Mouse (Mus musculus) cortical plate, adult 2 months (tissue): ENCODE data around the gene Ep400. TPM values are rescaled to one million over a fixed set of nuclear protein-coding genes. Genes with fewer than 3 reads are reported as not detected.
"Not testable (repeated sequence)": the region's sequence is repeated elsewhere in the genome, so short reads cannot be mapped to it uniquely, and the experiment has no call there.

Source experiments
- H3K27ac ChIP-seq: fragments of 200-500 bp; 2 replicates; pipeline ENCODE4 v1.5.1; 2012; ENCODE audit warnings: low read length, control low read depth, inconsistent platforms; ENCODE audit not compliant: insufficient read depth
- H3K4me1 ChIP-seq: fragments of 200-500 bp; 2 replicates; pipeline ENCODE4 v1.6.1; 2011; ENCODE audit warnings: low read length; ENCODE audit not compliant: control insufficient read depth, insufficient read depth
- H3K4me3 ChIP-seq: fragments of 200-500 bp; 2 replicates; pipeline ENCODE4 v1.5.1; 2011; ENCODE audit warnings: mild to moderate bottlenecking, low read length, control low read depth; ENCODE audit not compliant: insufficient read depth
- CTCF ChIP-seq: fragments of 200-500 bp; IDR thresholded peaks from 2 replicates; pipeline ENCODE4 v1.5.1; 2011; ENCODE audit warnings: mild to moderate bottlenecking, control low read depth, low read length; ENCODE audit not compliant: insufficient read depth; ENCODE audit errors: extremely low read depth
- POLR2A ChIP-seq: fragments of 200-500 bp; IDR thresholded peaks from 2 replicates; pipeline ENCODE4 v1.6.1; 2011; ENCODE audit warnings: mild to moderate bottlenecking, low read length, control low read depth; ENCODE audit not compliant: insufficient read depth; ENCODE audit errors: extremely low read depth
- polyA plus RNA-seq: library from polyadenylated mRNA; depleted of rRNA; stranded (reverse); fragments of >200 nt; gene quantifications from 2 replicates; pipeline ENCODE4 v1.2.3, GENCODE M21; 2012

The Ep400 gene
- polyA plus RNA-seq, 1 experiment, result 26.8 TPM

DNA sequence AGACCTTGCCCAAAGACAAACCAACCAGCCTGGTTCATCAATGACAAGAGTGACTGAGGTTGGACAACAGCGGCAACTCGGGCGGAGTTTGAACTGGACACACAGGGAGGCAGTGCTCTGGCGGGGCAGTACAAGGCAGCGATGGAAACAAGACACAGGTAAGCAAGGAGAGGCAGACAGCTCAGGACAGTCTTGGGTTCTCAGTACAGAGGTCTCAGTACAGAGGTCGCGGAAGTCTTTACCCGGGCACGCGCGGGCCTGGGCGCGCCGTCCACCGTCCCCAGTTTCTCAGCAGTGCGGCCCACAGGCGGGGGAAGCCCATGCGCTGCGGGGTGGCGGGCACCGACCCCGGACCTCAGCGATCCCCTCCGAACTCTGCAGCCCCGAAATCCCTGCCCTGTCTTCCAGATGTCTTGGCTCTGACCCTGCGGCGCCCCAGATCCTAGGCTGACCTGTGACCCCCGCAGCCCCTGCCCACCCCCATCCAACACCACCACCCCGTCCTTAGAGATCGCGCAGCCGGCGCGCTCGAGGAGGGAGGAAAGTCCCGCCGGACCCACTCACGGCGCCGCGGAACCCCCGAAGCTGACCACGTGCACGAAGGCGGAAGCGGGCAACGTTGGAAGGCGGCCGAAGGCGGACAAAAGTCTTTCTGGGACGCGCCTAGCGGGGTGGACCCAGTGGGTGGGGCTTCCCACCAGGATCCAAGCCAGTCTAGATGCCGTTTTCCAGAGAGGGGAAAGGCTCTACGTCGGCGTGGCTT lies 9.7 kb upstream of the Ep400 start, which contains the start of gene Pus1:
TSS of gene Pus1 (minus strand) at position 662 of the 763 bp plus-strand sequence.
- no peak for TF ChIP-seq CTCF
- peak; percentile 61 for TF ChIP-seq POLR2A
- peak within 1 kb of the TSS; percentile 18; the same call in 1 of the 2 replicates for H3K27ac ChIP-seq

DNA sequence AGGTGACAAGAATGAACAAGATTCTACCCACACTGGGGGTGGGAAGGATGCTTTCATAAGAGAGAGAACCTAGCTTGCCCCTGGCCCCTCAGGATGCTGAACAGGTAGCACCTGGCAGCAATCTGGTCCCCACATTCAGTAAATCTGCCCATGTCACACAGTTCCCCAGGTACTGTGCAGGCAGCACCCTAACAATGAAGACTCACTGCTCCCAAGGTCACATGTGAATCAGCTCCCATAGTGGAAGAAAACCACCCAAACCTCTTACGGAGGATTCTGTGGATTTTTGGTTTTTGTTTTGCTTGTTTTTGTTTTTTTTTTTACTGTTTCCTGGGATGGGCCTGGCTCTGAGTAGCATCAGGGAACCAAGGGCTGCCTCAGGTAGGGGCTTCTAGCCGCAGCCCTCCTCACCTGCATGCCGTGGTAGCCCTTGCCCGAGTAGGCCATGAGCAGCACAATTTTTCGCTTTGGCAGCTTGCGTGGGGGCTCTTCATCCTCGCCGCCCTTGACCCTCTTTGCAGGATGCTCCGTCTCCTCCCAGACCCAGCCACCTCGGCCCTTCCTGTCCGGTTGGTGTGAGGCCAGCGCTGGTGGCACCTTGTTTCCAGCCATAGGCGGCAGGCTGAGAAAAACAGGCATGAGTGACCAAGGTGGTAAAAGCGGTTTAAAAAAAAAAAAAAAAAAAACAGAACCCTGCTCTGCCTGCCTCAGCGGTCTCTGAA lies 8.9 kb upstream of the Ep400 start:
- TF ChIP-seq POLR2A (no peak), CTCF (no peak)
- H3K4me3 ChIP-seq, result peak overlapping the region; percentile 64
- H3K4me1 ChIP-seq, result no peaks in the 10 kb centered on the region
- H3K27ac ChIP-seq, result no peak overlapping the region

More for the DNA sequence above, 9.7 kb upstream of the Ep400 start, which contains the start of gene Pus1:
- Histone ChIP-seq H3K4me3 (peak within 1 kb of the TSS; percentile 64), H3K4me1 (no peaks in the 10 kb centered on the region)

DNA sequence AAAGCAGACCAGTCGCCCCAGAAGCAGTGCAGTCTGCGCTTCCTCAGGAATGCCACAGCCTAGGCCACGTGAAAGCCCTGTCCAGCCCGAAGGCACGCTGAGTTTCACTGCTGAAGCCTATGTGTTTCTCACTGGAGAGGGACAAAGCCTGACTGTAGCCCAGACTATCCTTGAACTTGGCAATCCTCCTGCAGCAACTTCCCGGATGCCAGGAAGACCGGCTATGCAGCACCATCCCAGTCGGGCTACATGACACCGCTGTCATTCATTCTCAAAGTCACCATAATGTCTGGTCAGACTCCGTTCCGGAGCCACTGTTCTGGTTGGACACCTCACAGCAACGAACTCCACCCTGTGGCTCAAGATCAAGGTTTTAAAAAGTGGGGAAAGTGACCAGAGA lies 7.7 kb upstream of the Ep400 start:
- Histone ChIP-seq H3K27ac (no peak overlapping the region), H3K4me3 (no peak overlapping the region)
- TF ChIP-seq POLR2A, result no peak
- TF ChIP-seq CTCF, result no peak

DNA sequence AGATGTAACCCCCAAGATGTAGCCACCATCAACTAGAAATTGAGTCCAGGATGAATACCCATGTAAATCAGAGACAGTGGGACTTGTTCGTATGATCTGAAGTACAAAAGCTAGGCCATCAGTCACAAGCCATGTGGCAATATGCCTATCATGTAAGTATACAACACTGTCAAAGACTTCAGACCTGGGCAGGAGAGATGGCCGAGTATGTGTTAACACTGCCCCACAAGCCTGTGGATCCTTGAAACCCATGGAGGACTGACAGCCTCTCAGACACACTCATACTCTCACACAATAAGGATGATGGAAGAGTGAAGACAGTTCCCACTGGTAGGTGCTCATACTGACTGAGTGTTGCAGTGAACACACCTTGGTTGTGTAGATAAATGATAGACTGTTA lies 5.6 kb upstream of the Ep400 start:
- Histone ChIP-seq H3K4me3 (no peak overlapping the region), H3K4me1 (no peaks in the 10 kb centered on the region)
- TF ChIP-seq CTCF (no peak), POLR2A (no peak)

More for the DNA sequence above, 7.7 kb upstream of the Ep400 start:
- H3K4me1 ChIP-seq, result no peaks in the 10 kb centered on the region

DNA sequence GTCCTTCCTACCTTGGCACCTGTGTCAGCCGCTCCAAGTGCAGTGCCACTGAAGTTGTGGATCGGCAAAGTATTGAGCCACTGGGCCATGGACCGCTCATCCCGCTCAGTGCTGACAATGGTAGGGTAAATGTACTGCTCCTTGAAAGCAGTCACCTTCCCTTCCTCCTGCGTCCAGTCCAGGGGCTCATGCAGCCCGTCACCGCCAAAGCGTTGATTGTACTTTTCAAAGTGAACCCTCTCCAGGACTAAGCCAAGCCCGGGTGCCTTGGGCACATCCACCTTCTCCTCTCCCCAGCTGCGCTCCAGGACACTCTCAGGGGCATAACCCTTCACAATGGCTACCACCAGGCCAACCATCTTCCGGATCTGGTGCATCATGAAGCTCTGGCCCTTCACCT lies 4.0 kb upstream of the Ep400 start:
- Histone ChIP-seq H3K4me3 (no peak overlapping the region), H3K27ac (no peak overlapping the region), H3K4me1 (no peaks in the 10 kb centered on the region)
- TF ChIP-seq POLR2A, result no peak
- no peak for TF ChIP-seq CTCF

More for the DNA sequence above, 5.6 kb upstream of the Ep400 start:
- H3K27ac ChIP-seq, result no peak overlapping the region

DNA sequence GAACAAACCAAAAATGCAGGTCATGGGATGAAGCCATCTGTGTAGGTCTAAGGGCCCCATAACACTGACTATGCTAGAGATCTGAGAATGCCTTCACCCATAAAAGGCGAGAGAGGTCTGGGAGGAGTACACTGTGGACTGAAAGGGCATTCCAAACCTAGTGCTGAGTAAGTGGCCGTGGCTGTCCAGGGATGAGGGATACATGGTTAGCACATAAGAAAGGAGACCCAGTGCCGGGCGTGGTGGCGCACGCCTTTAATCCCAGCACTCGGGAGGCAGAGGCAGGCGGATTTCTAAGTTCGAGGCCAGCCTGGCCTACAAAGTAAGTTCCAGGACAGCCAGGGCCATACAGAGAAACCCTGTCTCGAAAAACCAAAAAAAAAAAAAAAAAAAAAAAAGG lies 2.4 kb upstream of the Ep400 start:
- not testable (repeated sequence) for H3K4me1 ChIP-seq, H3K27ac ChIP-seq, H3K4me3 ChIP-seq

DNA sequence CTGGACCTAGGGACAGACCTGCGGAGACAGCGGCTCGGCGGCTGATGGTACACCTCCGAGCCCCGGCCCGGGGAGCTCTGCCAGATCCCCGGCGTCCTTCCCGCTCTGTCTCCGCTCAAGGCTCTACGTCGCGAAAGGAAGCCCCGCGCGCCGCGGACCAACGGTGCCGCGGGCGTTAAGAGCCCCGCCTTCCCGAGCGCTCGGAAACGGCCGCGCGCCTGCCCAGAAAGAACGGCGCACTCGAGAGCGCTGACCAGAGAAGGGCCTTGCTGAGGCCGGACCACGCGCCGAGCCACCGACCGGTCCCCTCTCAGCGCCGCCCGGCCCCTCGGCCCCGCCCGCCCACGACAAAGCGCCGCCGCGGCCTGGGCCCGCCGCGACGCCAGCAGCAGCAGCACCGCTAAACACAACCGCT lies 479 bp downstream of the Ep400 start:
- Histone ChIP-seq H3K4me3 (peak overlapping the region; percentile 57), H3K4me1 (peaks cover 2% of the 10 kb centered on the region), H3K27ac (peak overlapping the region; percentile 71; the same call in 1 of the 2 replicates)
- TF ChIP-seq POLR2A, result no peak
- TF ChIP-seq CTCF, result no peak

DNA sequence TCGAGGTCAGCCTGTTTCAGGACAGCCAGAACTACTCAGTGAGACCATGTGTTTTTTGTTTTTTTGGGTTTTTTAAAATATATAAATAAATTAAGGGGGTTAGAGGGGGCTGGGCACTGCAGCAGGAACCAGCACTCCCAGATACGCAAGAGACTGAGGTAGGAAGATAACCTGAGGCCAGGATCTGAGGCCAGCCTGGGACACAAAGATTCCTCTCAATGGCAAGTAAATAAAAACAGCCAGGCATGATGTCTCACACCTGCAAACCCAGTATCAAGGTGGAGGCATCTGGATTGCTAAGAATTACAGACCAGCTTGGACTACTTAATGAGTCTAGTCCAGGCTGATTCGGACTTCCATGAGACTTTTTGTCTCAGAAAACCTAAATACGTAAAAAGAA lies 1.2 kb downstream of the Ep400 start:
- no peak overlapping the region for H3K27ac ChIP-seq
- H3K4me1 ChIP-seq, result peaks cover 2% of the 10 kb centered on the region
- peak overlapping the region; percentile 57; the same call in 1 of the 2 replicates for H3K4me3 ChIP-seq
- TF ChIP-seq POLR2A (no peak), CTCF (no peak)

DNA sequence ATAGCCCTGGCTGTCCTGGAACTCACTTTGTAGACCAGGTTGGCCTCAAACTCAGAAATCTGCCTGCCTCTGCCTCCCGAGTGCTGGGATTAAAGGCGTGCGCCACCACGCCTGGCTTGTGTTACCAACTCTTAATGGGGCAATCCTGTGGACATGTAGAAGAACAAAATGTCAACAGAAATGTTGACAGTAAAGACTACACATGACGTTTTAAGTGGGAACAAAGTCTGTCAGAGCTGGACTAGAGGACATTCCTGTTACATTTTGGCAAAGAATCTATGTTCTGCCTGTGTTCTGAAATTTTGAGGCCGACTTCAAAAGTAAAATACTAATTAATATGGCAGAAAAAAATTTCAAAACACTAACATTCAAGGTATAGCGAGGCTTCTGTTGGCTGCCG lies 6.6 kb downstream of the Ep400 start:
- Histone ChIP-seq H3K4me1 (no peaks in the 10 kb centered on the region; the same call in 1 of the 2 replicates), H3K27ac (no peak overlapping the region), H3K4me3 (no peak overlapping the region)
- TF ChIP-seq CTCF (no peak), POLR2A (no peak)

DNA sequence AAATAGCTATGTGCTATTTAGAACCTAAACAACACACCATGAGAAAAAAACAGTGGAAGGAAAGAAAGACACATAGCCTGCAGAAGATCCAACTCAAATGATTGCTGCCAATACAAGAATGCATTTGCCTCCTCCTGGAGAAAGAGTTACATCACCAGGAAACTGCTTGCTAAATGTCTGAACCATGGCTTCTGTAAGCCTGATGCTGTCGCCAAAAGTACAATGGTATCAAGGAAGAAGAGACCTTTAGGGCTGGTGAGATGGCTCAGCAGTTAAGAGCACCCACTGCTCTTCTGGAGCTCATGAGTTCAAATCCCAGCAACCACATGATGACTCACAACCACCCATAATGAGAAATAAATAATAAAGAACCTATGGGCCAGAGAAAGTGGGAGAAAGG lies 25.5 kb downstream of the Ep400 start:
- no peaks in the 10 kb centered on the region for H3K4me1 ChIP-seq
- TF ChIP-seq POLR2A (no peak), CTCF (no peak)
- no peak overlapping the region for H3K27ac ChIP-seq
- no peak overlapping the region for H3K4me3 ChIP-seq
